Mouse (Mus musculus): ENCODE data around the gene Olfr806. TPM values are rescaled to one million over a fixed set of nuclear protein-coding genes. Genes with fewer than 3 reads are reported as not detected.

The Olfr806 gene
- total RNA-seq (2015) (not detected in 2 replicates), total RNA-seq (2017) (not detected in 2 replicates)

GRCm38 (mm10) chr10:129741821-129742220 lies at the start of gene Olfr806:
Gene Olfr806 (minus strand): TSS chr10:129741921.
- no peak for ATAC-seq (replicated peaks; ENCODE audit: poor library complexity)

GRCm38 (mm10) chr10:129778123-129778522 lies 36.4 kb upstream of the Olfr806 start:
- no peak for ATAC-seq (replicated peaks; ENCODE audit: poor library complexity)

- ATAC-seq (replicated peaks; ENCODE audit: poor library complexity): no peak
Measured at GRCm38 (mm10) chr10:129774338-129774737, 32.6 kb upstream of the Olfr806 start, which contains the start of gene Olfr809. Gene Olfr809 (plus strand): TSS chr10:129774638.

- no peak for ATAC-seq (replicated peaks; ENCODE audit: poor library complexity)
Measured at GRCm38 (mm10) chr10:129765182-129765581, 23.5 kb upstream of the Olfr806 start, which contains the start of gene Olfr808. Gene Olfr808 (plus strand): TSS chr10:129765482.

- no peak for ATAC-seq (replicated peaks; ENCODE audit: poor library complexity)
Measured at GRCm38 (mm10) chr10:129757693-129758092, 16.0 kb upstream of the Olfr806 start, which contains the start of gene Olfr807. Gene Olfr807 (minus strand): TSS chr10:129757793.

GRCm38 (mm10) chr10:129729275-129729674 lies 12.4 kb downstream of the Olfr806 start, which contains the start of gene Olfr805:
Gene Olfr805 (minus strand): TSS chr10:129729375.
- ATAC-seq (replicated peaks; ENCODE audit: poor library complexity): no peak

GRCm38 (mm10) chr10:129702910-129703309 lies 38.8 kb downstream of the Olfr806 start, which contains the start of gene Olfr804:
Gene Olfr804 (plus strand): TSS chr10:129703210.
- ATAC-seq (replicated peaks; ENCODE audit: poor library complexity): no peak

- no peak for ATAC-seq (replicated peaks; ENCODE audit: poor library complexity)
Measured at GRCm38 (mm10) chr10:129694186-129694585, 47.5 kb downstream of the Olfr806 start, which contains the start of gene Olfr803. Gene Olfr803 (minus strand): TSS chr10:129694286.

- ATAC-seq (replicated peaks; ENCODE audit: poor library complexity): no peak
Measured at GRCm38 (mm10) chr10:129688069-129688468, 53.7 kb downstream of the Olfr806 start, which contains the start of gene Olfr802. Gene Olfr802 (minus strand): TSS chr10:129688169.

Other genes starting within 250 kb of the Olfr806 start
- not detected in 2 replicates for gene Olfr790, start 243.4 kb downstream of the Olfr806 start, total RNA-seq (2015)
- gene Olfr790, start 243.4 kb downstream of the Olfr806 start, total RNA-seq (2017): not detected in 2 replicates
- not detected in 2 replicates for gene Olfr791, start 220.1 kb downstream of the Olfr806 start, total RNA-seq (2015)
- gene Olfr791, start 220.1 kb downstream of the Olfr806 start, total RNA-seq (2017): not detected in 2 replicates
- gene Olfr792, start 202.8 kb downstream of the Olfr806 start, total RNA-seq (2015): not detected in 2 replicates
- gene Olfr792, start 202.8 kb downstream of the Olfr806 start, total RNA-seq (2017): not detected in 2 replicates
- gene Olfr794, start 174.3 kb downstream of the Olfr806 start, total RNA-seq (2015): not detected in 2 replicates
- not detected in 2 replicates for gene Olfr794, start 174.3 kb downstream of the Olfr806 start, total RNA-seq (2017)
- gene Olfr796, start 129.4 kb downstream of the Olfr806 start, total RNA-seq (2015): not detected in 2 replicates
- gene Olfr796, start 129.4 kb downstream of the Olfr806 start, total RNA-seq (2017): not detected in 2 replicates
- not detected in 2 replicates for gene Olfr798, start 114.0 kb downstream of the Olfr806 start, total RNA-seq (2015)
- not detected in 2 replicates for gene Olfr798, start 114.0 kb downstream of the Olfr806 start, total RNA-seq (2017)
- gene Olfr799, start 104.4 kb downstream of the Olfr806 start, total RNA-seq (2015): not detected in 2 replicates
- not detected in 2 replicates for gene Olfr799, start 104.4 kb downstream of the Olfr806 start, total RNA-seq (2017)
- gene Olfr800, start 84.2 kb downstream of the Olfr806 start, total RNA-seq (2015): not detected in 2 replicates
- not detected in 2 replicates for gene Olfr800, start 84.2 kb downstream of the Olfr806 start, total RNA-seq (2017)
- gene Olfr801, start 68.1 kb downstream of the Olfr806 start, total RNA-seq (2015): not detected in 2 replicates
- not detected in 2 replicates for gene Olfr801, start 68.1 kb downstream of the Olfr806 start, total RNA-seq (2017)
- not detected in 2 replicates for gene Olfr802, start 53.8 kb downstream of the Olfr806 start, total RNA-seq (2015)
- gene Olfr802, start 53.8 kb downstream of the Olfr806 start, total RNA-seq (2017): not detected in 2 replicates
- not detected in 2 replicates for gene Olfr803, start 47.6 kb downstream of the Olfr806 start, total RNA-seq (2015)
- not detected in 2 replicates for gene Olfr803, start 47.6 kb downstream of the Olfr806 start, total RNA-seq (2017)
- gene Olfr804, start 38.7 kb downstream of the Olfr806 start, total RNA-seq (2015): not detected in 2 replicates
- gene Olfr804, start 38.7 kb downstream of the Olfr806 start, total RNA-seq (2017): not detected in 2 replicates
- not detected in 2 replicates for gene Olfr805, start 12.5 kb downstream of the Olfr806 start, total RNA-seq (2015)
- gene Olfr805, start 12.5 kb downstream of the Olfr806 start, total RNA-seq (2017): not detected in 2 replicates
- gene Olfr807, start 15.9 kb upstream of the Olfr806 start, total RNA-seq (2015): not detected in 2 replicates
- gene Olfr807, start 15.9 kb upstream of the Olfr806 start, total RNA-seq (2017): not detected in 2 replicates
- gene Olfr808, start 23.6 kb upstream of the Olfr806 start, total RNA-seq (2015): not detected in 2 replicates
- not detected in 2 replicates for gene Olfr808, start 23.6 kb upstream of the Olfr806 start, total RNA-seq (2017)
- not detected in 2 replicates for gene Olfr809, start 32.7 kb upstream of the Olfr806 start, total RNA-seq (2015)
- not detected in 2 replicates for gene Olfr809, start 32.7 kb upstream of the Olfr806 start, total RNA-seq (2017)
- not detected in 2 replicates for gene Olfr810, start 53.0 kb upstream of the Olfr806 start, total RNA-seq (2015)
- not detected in 2 replicates for gene Olfr810, start 53.0 kb upstream of the Olfr806 start, total RNA-seq (2017)
- gene Olfr811, start 62.5 kb upstream of the Olfr806 start, total RNA-seq (2015): not detected in 2 replicates
- not detected in 2 replicates for gene Olfr811, start 62.5 kb upstream of the Olfr806 start, total RNA-seq (2017)
- not detected in 2 replicates for gene Olfr812, start 104.2 kb upstream of the Olfr806 start, total RNA-seq (2015)
- not detected in 2 replicates for gene Olfr812, start 104.2 kb upstream of the Olfr806 start, total RNA-seq (2017)
- not detected in 2 replicates for gene Olfr813, start 113.4 kb upstream of the Olfr806 start, total RNA-seq (2015)
- gene Olfr813, start 113.4 kb upstream of the Olfr806 start, total RNA-seq (2017): not detected in 2 replicates
- gene Olfr814, start 137.9 kb upstream of the Olfr806 start, total RNA-seq (2015): not detected in 2 replicates
- gene Olfr814, start 137.9 kb upstream of the Olfr806 start, total RNA-seq (2017): not detected in 2 replicates
- gene Olfr815, start 163.9 kb upstream of the Olfr806 start, total RNA-seq (2015): not detected in 2 replicates
- not detected in 2 replicates for gene Olfr815, start 163.9 kb upstream of the Olfr806 start, total RNA-seq (2017)
- not detected in 2 replicates for gene Olfr816, start 173.7 kb upstream of the Olfr806 start, total RNA-seq (2015)
- not detected in 2 replicates for gene Olfr816, start 173.7 kb upstream of the Olfr806 start, total RNA-seq (2017)
- not detected in 2 replicates for gene Olfr818, start 207.2 kb upstream of the Olfr806 start, total RNA-seq (2015)
- gene Olfr818, start 207.2 kb upstream of the Olfr806 start, total RNA-seq (2017): not detected in 2 replicates
- gene Olfr819, start 225.3 kb upstream of the Olfr806 start, total RNA-seq (2015): not detected in 2 replicates
- not detected in 2 replicates for gene Olfr819, start 225.3 kb upstream of the Olfr806 start, total RNA-seq (2017)
- gene Olfr247, start 234.2 kb upstream of the Olfr806 start, total RNA-seq (2015): not detected in 2 replicates
- gene Olfr247, start 234.2 kb upstream of the Olfr806 start, total RNA-seq (2017): not detected in 2 replicates
- not detected in 2 replicates for gene Gm10310, start 243.1 kb upstream of the Olfr806 start, total RNA-seq (2015)
- gene Gm10310, start 243.1 kb upstream of the Olfr806 start, total RNA-seq (2017): not detected in 2 replicates

All from megakaryocyte progenitor cell, adult 5-6 weeks (primary cell).